Mouse (Mus musculus) ovary, adult 18-20 months (tissue): Measurements from ENCODE around the gene Aven.

Source experiments
- DNase-seq: peaks from one replicate; pipeline ENCODE4 v3.0.0; 2022; ENCODE audit warnings: low spot score, mixed read lengths

Aven gene

DNA sequence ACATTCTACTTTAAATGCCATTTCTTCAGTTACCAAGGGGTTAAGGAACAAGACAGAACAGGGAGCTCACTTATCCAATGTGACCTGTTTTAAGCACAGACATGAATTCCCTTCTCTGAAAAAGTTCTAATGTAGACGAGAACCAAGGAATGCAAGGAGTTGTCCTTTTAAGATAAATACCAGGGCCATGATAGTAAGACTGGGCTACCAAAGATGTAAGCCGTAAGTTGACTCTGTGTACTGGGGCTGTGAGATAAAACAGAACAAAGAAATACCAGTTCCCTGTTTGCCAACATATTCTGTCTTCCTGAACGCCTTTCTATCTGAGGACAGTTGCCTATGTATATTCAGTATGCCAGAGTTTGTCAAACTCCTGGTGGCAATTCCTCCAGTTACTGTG is 176.7 kb downstream of the Aven start:
- DNase-seq: no peak

GRCm38 (mm10) chr2:112676175-112676574 is 183.4 kb downstream of the Aven start:
- DNase-seq: no peak

DNA sequence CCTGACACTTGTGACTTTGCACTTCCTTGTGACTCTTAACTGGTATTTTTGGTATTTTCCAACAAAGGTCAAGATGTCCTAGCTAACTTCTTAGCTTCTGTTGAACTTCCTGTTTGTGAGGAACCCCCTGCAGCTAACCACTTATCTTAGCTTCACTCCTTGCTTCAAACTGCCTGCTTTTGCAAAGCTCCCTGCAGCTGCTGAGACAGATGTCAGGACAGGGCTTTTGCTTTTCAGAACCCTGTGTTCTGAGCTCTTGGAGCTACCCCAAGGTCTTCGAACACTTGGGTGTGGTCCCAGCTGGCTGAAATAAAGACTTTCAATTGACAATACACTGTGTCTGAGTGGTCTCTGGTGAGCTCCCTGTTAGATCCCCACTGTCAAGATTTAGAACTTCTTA is 184.0 kb downstream of the Aven start:
- peak; percentile 2 for DNase-seq

GRCm38 (mm10) chr2:112677246-112677645 is 184.5 kb downstream of the Aven start:
- DNase-seq: no peak

GRCm38 (mm10) chr2:112681817-112682216 is 189.1 kb downstream of the Aven start:
- DNase-seq: no peak
